Mouse (Mus musculus) stomach, postnatal 0 days (tissue): ENCODE measurements around the gene Rfc4.

Experiments
- CTCF ChIP-seq: IDR thresholded peaks from 2 replicates; pipeline ENCODE4 v1.5.1; 2016; ENCODE audit warnings: antibody characterized with exemption, low read depth, mild to moderate bottlenecking, moderate library complexity
- EP300 ChIP-seq: optimal IDR thresholded peaks from 2 replicates; pipeline ENCODE3; 2016; ENCODE audit warnings: antibody characterized with exemption

DNA sequence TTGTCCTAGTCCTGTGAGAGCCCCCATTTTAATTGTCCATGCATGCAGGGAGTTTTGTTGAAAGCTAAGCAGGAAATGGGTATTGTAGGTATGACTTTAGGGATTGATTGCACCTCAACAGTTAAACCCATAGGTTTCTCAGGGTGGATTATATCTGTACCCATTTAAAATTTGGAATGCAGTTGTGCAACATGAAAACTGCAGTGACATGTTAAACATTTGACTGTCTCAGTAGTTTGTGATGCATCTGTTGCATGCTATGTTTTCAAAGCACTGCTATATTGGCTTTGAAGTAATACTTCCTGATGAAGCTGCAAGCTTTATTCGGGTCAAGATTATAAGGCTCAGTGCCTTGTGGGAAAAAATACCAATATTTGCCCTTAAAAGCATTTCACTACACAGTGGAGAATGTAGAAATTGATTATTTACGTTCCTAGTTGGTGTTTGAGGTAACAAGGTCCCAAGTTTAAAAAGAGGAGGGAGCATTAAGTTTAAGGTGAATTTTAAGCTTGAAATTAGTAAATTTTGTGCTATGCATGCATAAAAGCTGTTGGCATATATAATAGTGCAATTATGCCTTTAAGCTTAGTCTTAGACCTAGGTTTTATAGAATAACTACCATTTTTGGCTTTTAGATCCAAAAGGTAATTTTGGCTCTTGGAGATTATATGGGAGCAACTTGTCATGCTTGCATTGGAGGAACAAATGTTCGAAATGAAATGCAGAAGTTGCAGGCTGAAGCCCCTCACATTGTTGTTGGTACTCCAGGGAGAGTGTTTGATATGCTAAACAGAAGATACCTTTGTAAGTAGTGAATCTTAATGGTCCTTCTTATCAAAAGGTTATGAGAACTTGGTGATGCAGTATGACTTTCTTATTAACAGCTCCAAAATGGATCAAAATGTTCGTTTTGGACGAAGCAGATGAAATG, 17.9 kb downstream of the Rfc4 start:
- TF ChIP-seq CTCF, result no peak
- no peak for TF ChIP-seq EP300
